ENCODE assay signal across 7 mouse cellular contexts in genomic region chr10:78413152-78413520, GRCm38 (mm10). TPM values are rescaled to one million over a fixed set of nuclear protein-coding genes. Genes with fewer than 3 reads are reported as not detected.
DNase-seq lines count a peak whose midpoint lies in the region; ATAC-seq lines count a peak whose summit lies in the region.

No protein-coding gene starts in this region.

- WGBS in lung, embryonic 15.5 days: 40% methylated on average over 7 of the region's 7 CpGs
- 46% methylated on average over 7 of the region's 7 CpGs for WGBS in forebrain, embryonic 12.5 days
- WGBS in liver, embryonic 11.5 days: 34% methylated on average over 7 of the region's 7 CpGs
- 42% methylated on average over 7 of the region's 7 CpGs for WGBS in stomach, embryonic 15.5 days

- H3K27me3 ChIP-seq in lung, embryonic 15.5 days: no peaks in the 10 kb centered on the region
- no peaks in the 10 kb centered on the region for H3K27me3 ChIP-seq in forebrain, embryonic 12.5 days
- no peaks in the 10 kb centered on the region for H3K27me3 ChIP-seq in liver, embryonic 11.5 days (replicated peaks; ENCODE audit: control insufficient read depth, insufficient read depth, low read length)
- no peaks in the 10 kb centered on the region for H3K27me3 ChIP-seq in stomach, embryonic 15.5 days (replicated peaks)

- DNase-seq in lung, postnatal 36 days: no peak
- no peak for DNase-seq in liver, embryonic 11.5 days (ENCODE audit: low spot score)
- no peak for DNase-seq in spleen, postnatal 4 days (ENCODE audit: low spot score in 2 of 2)
- no peak for DNase-seq in cerebellum, postnatal 4 days (ENCODE audit: low spot score in 2 of 2)

- no peak for ATAC-seq in lung, embryonic 15.5 days (ENCODE audit: borderline replicate concordance, extremely low read depth, low FRiP score, low TSS enrichment)
- ATAC-seq in forebrain, embryonic 12.5 days (ENCODE audit: low FRiP score): no peak
- no peak; the same call in 1 of the 2 replicates for ATAC-seq in liver, embryonic 11.5 days (replicated peaks; ENCODE audit: low FRiP score)
- peak; percentile 4; the same call in 1 of the 2 replicates for ATAC-seq in stomach, embryonic 15.5 days (ENCODE audit: insufficient read depth, low FRiP score, low read depth)

- H3K4me1 ChIP-seq in lung, embryonic 15.5 days: peaks cover 18% of the 10 kb centered on the region
- peaks cover 14% of the 10 kb centered on the region for H3K4me1 ChIP-seq in forebrain, embryonic 12.5 days
- H3K4me1 ChIP-seq in liver, embryonic 11.5 days (replicated peaks; ENCODE audit: control insufficient read depth, insufficient read depth, low read length): 0 out of 2 replicates have a peak, but pooled peaks cover 3% of the 10 kb centered on the region
- H3K4me1 ChIP-seq in stomach, embryonic 15.5 days: peaks cover 9% of the 10 kb centered on the region

- H3K36me3 ChIP-seq in lung, embryonic 15.5 days: peaks cover 29% of the 10 kb centered on the region
- H3K36me3 ChIP-seq in forebrain, embryonic 12.5 days (replicated peaks): peaks cover 30% of the 10 kb centered on the region
- H3K36me3 ChIP-seq in liver, embryonic 11.5 days (ENCODE audit: control insufficient read depth, insufficient read depth, low read length): peaks cover 25% of the 10 kb centered on the region
- H3K36me3 ChIP-seq in stomach, embryonic 15.5 days: peaks cover 20% of the 10 kb centered on the region

- H3K9ac ChIP-seq in lung, embryonic 15.5 days: peak overlapping the region; percentile 84; the same call in 1 of the 2 replicates
- no peak overlapping the region for H3K9ac ChIP-seq in forebrain, embryonic 12.5 days
- peak overlapping the region; percentile 43; the same call in 1 of the 2 replicates for H3K9ac ChIP-seq in liver, embryonic 11.5 days (ENCODE audit: low read depth, low read length)
- H3K9ac ChIP-seq in stomach, embryonic 15.5 days: no peak overlapping the region

- H3K27ac ChIP-seq in lung, embryonic 15.5 days: no peak overlapping the region
- peak overlapping the region; percentile 15; the same call in 1 of the 2 replicates for H3K27ac ChIP-seq in forebrain, embryonic 12.5 days
- no peak overlapping the region for H3K27ac ChIP-seq in liver, embryonic 11.5 days (ENCODE audit: low read depth, low read length)
- H3K27ac ChIP-seq in stomach, embryonic 15.5 days: no peak overlapping the region

- peak overlapping the region; percentile 86 for H3K4me2 ChIP-seq in lung, embryonic 15.5 days
- peak overlapping the region; percentile 83 for H3K4me2 ChIP-seq in forebrain, embryonic 12.5 days
- peak overlapping the region; percentile 95 for H3K4me2 ChIP-seq in liver, embryonic 11.5 days
- H3K4me2 ChIP-seq in stomach, embryonic 15.5 days: peak overlapping the region; percentile 69

- peak overlapping the region; percentile 97 for H3K4me3 ChIP-seq in lung, embryonic 15.5 days
- peak overlapping the region; percentile 91 for H3K4me3 ChIP-seq in forebrain, embryonic 12.5 days (replicated peaks)
- H3K4me3 ChIP-seq in liver, embryonic 11.5 days (ENCODE audit: low read depth, low read length): peak overlapping the region; percentile 97
- H3K4me3 ChIP-seq in stomach, embryonic 15.5 days (replicated peaks): peak overlapping the region; percentile 82

- H3K9me3 ChIP-seq in lung, embryonic 15.5 days: no peaks in the 10 kb centered on the region
- no peaks in the 10 kb centered on the region for H3K9me3 ChIP-seq in forebrain, embryonic 12.5 days
- H3K9me3 ChIP-seq in liver, embryonic 11.5 days (ENCODE audit: control insufficient read depth, low read length): no peaks in the 10 kb centered on the region
- no peaks in the 10 kb centered on the region for H3K9me3 ChIP-seq in stomach, embryonic 15.5 days

RNA-seq across cellular contexts. Expression of gene Rrp1, which starts 0.3 kb away (rescaled TPM):
- polyA plus RNA-seq in lung, embryonic 15.5 days (2015; fragmentation: Nextera tagmentation; extraction: Ambion mirVana): 278 and 284 TPM in 2 replicates
- 326 and 329 TPM in 2 replicates for polyA plus RNA-seq in forebrain, embryonic 12.5 days (2016; fragmentation: Nextera tagmentation; extraction: Ambion mirVana)
- polyA plus RNA-seq in liver, embryonic 11.5 days (2014; fragmentation: Nextera tagmentation; extraction: Ambion mirVana): 277 and 293 TPM in 2 replicates
- 289 and 316 TPM in 2 replicates for polyA plus RNA-seq in stomach, embryonic 15.5 days (2015; fragmentation: Nextera tagmentation; extraction: Ambion mirVana)

RNA-seq across cellular contexts. Expression of gene Cstb, which starts 12.3 kb away (rescaled TPM):
- polyA plus RNA-seq in lung, embryonic 15.5 days (2015; fragmentation: Nextera tagmentation; extraction: Ambion mirVana): 219 and 222 TPM in 2 replicates
- 118 and 120 TPM in 2 replicates for polyA plus RNA-seq in forebrain, embryonic 12.5 days (2016; fragmentation: Nextera tagmentation; extraction: Ambion mirVana)
- 134 and 148 TPM in 2 replicates for polyA plus RNA-seq in liver, embryonic 11.5 days (2014; fragmentation: Nextera tagmentation; extraction: Ambion mirVana)
- polyA plus RNA-seq in stomach, embryonic 15.5 days (2015; fragmentation: Nextera tagmentation; extraction: Ambion mirVana): 348 and 423 TPM in 2 replicates

RNA-seq across cellular contexts. Expression of gene Pdxk, which starts 51.6 kb away (rescaled TPM):
- 7.4 and 7.8 TPM in 2 replicates for polyA plus RNA-seq in lung, embryonic 15.5 days (2015; fragmentation: Nextera tagmentation; extraction: Ambion mirVana)
- polyA plus RNA-seq in forebrain, embryonic 12.5 days (2016; fragmentation: Nextera tagmentation; extraction: Ambion mirVana): 9.0 and 10.0 TPM in 2 replicates
- 10.6 and 11.3 TPM in 2 replicates for polyA plus RNA-seq in liver, embryonic 11.5 days (2014; fragmentation: Nextera tagmentation; extraction: Ambion mirVana)
- 11.8 and 14.3 TPM in 2 replicates for polyA plus RNA-seq in stomach, embryonic 15.5 days (2015; fragmentation: Nextera tagmentation; extraction: Ambion mirVana)

Comparison
In these comparisons a context has a peak if more than half of its experiments do, and no peak if none do; other contexts are left out.
1. H3K9ac ChIP-seq: peak in lung, embryonic 15.5 days (single experiment) and liver, embryonic 11.5 days (single experiment); none in forebrain, embryonic 12.5 days (single experiment) and stomach, embryonic 15.5 days (single experiment).
2. Peak in every context shown above with its lines, with median percentiles within 50 percentile points of each other: H3K4me2 ChIP-seq and H3K4me3 ChIP-seq.